Mouse (Mus musculus) testis, adult 2 months (tissue): Measurements from ENCODE around the gene Lrig1. TPM values are rescaled to one million over a fixed set of nuclear protein-coding genes. Genes with fewer than 3 reads are reported as not detected.

Experiments
- H3K27ac ChIP-seq: fragments of 200-500 bp; 2 replicates; pipeline ENCODE4 v1.5.1; 2012; ENCODE audit warnings: low read depth, low read length; ENCODE audit not compliant: control insufficient read depth, insufficient read depth
- H3K27me3 ChIP-seq: fragments of 200-500 bp; 2 replicates; pipeline ENCODE4 v1.6.1; 2012; ENCODE audit warnings: mild to moderate bottlenecking, low read length, moderate library complexity; ENCODE audit not compliant: control insufficient read depth, insufficient read depth
- H3K36me3 ChIP-seq: fragments of 200-500 bp; 2 replicates; pipeline ENCODE4 v1.6.1; 2012; ENCODE audit warnings: mild to moderate bottlenecking, low read length; ENCODE audit not compliant: control insufficient read depth, insufficient read depth
- H3K4me1 ChIP-seq: fragments of 200-500 bp; 2 replicates; pipeline ENCODE4 v1.6.1; 2012; ENCODE audit warnings: low read length; ENCODE audit not compliant: control insufficient read depth, insufficient read depth
- H3K4me3 ChIP-seq: fragments of 200-500 bp; 2 replicates; pipeline ENCODE4 v1.5.1; 2012; ENCODE audit warnings: low read depth, mild to moderate bottlenecking, low read length, moderate library complexity, mixed read lengths; ENCODE audit not compliant: control insufficient read depth
- CTCF ChIP-seq: fragments of 200-500 bp; IDR thresholded peaks from 2 replicates; pipeline ENCODE4 v1.5.1; 2012; ENCODE audit warnings: low read depth, mild to moderate bottlenecking, inconsistent platforms, low read length, moderate library complexity; ENCODE audit not compliant: control insufficient read depth, insufficient read depth, insufficient replicate concordance
- POLR2A ChIP-seq: fragments of 200-500 bp; IDR thresholded peaks from 2 replicates; pipeline ENCODE4 v1.6.1; 2012; ENCODE audit warnings: low read depth, mild to moderate bottlenecking, inconsistent platforms, low read length, moderate library complexity; ENCODE audit not compliant: control insufficient read depth
- polyA plus RNA-seq: library from polyadenylated mRNA; depleted of rRNA; stranded (reverse); fragments of >200 nt; gene quantifications from 2 replicates; pipeline ENCODE4 v1.2.3, GENCODE M21; 2012

The Lrig1 gene
- polyA plus RNA-seq, 1 experiment, result 3.3 TPM

DNA sequence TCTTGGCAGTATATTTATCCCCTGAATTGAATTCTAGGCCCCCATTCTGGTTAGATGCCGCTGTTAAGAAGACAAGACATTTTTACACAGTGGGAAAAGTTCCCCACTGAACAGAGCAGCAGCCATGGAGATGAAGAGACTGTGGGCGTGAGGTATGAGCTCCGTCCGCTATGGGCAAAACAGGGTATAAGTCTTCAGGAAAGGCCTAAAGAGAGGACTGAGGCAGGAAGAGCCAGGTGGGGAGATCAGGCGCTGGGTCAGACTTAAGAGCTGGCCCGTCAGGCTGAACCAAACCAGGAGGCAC, 68.2 kb downstream of the Lrig1 start:
- Histone ChIP-seq H3K36me3 (no peaks in the 10 kb centered on the region), H3K4me3 (no peak overlapping the region), H3K4me1 (no peaks in the 10 kb centered on the region), H3K27ac (no peak overlapping the region), H3K27me3 (no peaks in the 10 kb centered on the region)
- TF ChIP-seq CTCF (no peak), POLR2A (no peak)

DNA sequence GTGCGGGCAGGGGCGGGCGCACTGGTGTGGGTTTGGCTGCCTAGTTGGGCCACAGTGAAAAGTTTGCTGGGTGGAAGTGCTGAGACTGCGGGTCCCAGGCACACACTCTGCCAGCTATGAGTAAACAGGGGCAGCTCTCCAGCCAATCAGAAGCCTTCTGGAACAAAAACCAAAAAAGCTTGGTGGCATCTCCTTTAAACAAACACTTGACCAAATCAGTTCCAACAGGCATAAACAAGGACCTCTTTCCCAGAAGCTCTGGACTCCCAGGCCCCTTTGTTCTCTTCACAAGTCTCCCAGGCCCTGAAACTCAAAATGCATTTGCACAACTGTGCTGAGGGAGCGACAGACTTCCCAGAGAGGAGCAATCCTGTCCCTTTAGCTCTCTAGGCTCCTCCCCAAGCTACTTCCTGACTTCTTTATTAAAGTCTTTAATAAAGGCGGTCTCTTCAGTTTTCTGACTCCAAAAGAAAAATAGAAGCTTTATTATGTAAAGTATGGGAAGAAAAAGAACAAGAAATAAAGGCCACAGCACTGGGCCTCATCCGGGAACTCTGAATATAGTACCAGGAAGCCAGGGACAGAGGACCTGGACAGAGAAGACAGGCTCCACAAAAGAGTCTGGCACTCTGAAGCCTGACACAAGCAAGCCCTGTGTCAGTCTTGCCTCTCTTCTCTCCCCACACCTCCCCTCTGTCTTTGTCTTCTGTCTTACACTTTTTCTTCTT, 68.7 kb downstream of the Lrig1 start:
- no peaks in the 10 kb centered on the region for H3K36me3 ChIP-seq
- H3K4me1 ChIP-seq, result no peaks in the 10 kb centered on the region
- H3K4me3 ChIP-seq, result no peak overlapping the region
- H3K27me3 ChIP-seq, result no peaks in the 10 kb centered on the region
- no peak overlapping the region for H3K27ac ChIP-seq
- TF ChIP-seq CTCF (no peak), POLR2A (no peak)

DNA sequence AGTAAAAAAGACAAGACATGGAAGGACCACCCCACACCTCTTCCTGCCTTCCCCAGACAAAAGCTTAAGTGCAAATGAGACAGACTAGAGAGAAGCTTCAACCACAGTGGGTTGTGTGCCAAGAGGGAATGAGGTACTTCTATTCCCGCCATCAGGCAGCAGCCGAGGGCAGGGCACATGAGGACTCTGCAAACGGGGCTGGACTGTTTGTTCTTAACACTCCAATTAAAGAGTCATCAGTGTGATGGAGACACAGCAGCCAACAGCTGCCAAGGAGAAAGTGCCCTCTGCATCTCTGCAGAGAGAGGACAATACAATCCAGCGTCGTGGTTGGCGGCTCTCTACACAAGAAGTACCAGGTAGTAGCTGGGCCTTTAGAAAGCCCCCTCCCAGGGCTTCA, 71.2 kb downstream of the Lrig1 start:
- Histone ChIP-seq H3K4me3 (no peak overlapping the region), H3K4me1 (no peaks in the 10 kb centered on the region), H3K36me3 (no peaks in the 10 kb centered on the region), H3K27ac (no peak overlapping the region), H3K27me3 (no peaks in the 10 kb centered on the region)
- TF ChIP-seq POLR2A (no peak), CTCF (no peak)

DNA sequence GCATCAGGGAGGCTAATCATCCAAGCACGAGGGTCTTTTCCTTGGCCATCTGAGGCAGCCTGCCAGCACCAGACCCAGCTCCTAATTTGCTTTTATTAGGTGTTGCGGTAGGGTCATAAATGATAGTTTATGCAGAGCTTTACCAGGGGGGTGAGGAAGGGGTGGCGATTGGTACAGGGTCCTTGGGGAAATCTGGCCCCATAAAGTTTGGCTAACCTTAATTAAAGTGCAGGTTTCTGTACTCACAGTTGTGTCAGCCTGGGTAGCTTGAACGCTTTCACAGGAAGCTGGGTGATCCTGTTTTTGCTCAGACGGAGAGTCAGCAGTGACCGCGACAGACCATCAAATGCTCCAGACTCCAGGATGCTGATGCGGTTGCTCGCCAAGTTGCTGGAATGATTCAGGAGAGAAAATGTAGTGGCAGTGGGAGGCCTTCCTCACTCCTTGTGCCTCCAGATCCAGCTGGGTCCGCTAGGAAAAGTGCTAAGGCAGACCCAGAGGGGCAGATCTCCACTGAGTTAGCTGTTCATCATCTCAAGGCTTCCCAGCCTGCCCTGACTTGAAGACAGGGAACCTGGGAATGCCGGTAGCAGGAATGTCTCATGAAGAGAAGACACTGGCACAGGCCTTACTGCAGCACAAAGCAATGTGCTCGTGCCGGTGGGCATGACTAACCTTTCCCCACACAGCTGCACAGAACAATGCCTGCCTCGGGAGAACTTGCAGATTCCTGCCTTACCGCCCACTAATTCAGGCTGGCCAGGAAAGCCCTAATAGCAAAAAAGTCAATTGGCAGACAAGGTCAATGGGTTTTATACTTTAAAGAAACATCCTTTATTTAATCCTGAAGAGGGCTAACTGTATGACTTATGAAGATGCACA, 72.0 kb downstream of the Lrig1 start:
- no peak overlapping the region for H3K4me3 ChIP-seq
- H3K27ac ChIP-seq, result no peak overlapping the region
- no peaks in the 10 kb centered on the region for H3K27me3 ChIP-seq
- H3K36me3 ChIP-seq, result no peaks in the 10 kb centered on the region
- TF ChIP-seq CTCF (no peak), POLR2A (no peak)
- H3K4me1 ChIP-seq, result no peaks in the 10 kb centered on the region

DNA sequence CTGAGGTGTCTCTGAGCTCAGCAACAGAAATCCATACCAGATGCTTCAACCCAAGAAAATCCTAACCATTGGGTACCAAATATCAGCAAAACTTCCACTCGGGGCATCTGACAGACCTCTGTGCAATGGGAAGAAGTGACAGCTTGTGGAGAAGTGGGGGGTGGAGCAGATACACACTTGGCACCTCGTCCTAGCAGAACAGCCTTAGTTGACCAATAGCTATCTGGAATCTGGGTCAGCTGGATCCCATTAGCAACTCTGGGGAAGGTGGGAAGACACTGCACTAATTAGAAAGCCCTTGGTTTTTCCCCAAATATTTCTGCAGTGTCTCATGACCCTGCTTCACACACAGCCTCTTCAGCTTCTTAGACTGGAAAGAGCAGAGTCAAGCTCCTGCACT, 73.2 kb downstream of the Lrig1 start:
- H3K4me3 ChIP-seq, result no peak overlapping the region
- H3K27me3 ChIP-seq, result no peaks in the 10 kb centered on the region
- no peaks in the 10 kb centered on the region for H3K4me1 ChIP-seq
- no peaks in the 10 kb centered on the region for H3K36me3 ChIP-seq
- H3K27ac ChIP-seq, result no peak overlapping the region
- TF ChIP-seq CTCF, result no peak
- no peak for TF ChIP-seq POLR2A

DNA sequence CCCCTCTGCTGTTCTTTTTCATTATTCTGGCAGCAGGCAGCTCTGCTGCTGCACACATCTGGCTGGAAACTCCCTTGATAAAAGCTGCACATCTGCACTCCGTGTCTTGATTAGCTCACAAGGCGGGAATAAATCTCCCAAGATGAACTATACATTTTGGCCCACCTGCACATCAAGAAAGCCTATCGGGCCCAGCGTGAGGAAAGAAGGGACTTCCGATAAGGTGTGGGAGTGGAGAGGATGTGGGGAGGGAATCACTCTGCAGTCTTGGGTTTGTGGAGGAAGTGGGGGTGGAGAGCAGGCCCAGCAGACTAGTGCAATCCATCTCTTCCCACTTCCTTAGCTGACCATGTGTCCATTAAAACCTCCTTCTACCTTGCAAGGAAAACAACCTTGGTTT, 74.1 kb downstream of the Lrig1 start:
- Histone ChIP-seq H3K4me3 (no peak overlapping the region), H3K27me3 (no peaks in the 10 kb centered on the region), H3K4me1 (peaks cover 2% of the 10 kb centered on the region), H3K27ac (no peak overlapping the region), H3K36me3 (no peaks in the 10 kb centered on the region)
- TF ChIP-seq CTCF (no peak), POLR2A (no peak)

DNA sequence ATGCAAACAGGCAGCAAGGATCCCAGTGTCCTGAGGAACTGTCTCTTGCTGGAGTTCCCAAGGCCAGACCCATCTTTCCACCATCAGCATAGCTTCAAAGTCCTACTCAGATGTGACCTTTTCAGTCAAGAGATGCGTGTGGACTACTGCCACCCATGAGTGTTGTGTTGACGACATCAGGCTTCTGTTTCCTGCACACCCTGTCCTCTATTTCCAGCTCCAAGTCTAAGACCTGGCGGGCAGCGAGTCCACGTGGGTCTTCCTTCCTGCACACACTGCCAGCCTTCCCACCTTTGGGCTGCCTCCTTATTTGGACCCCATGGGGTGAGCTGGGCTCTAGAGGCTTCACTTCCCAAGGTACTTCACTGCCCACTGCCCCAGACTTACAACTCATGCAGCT, 75.4 kb downstream of the Lrig1 start:
- H3K36me3 ChIP-seq, result no peaks in the 10 kb centered on the region
- no peaks in the 10 kb centered on the region for H3K27me3 ChIP-seq
- H3K4me1 ChIP-seq, result peaks cover 4% of the 10 kb centered on the region
- TF ChIP-seq POLR2A (no peak), CTCF (no peak)
- H3K27ac ChIP-seq, result no peak overlapping the region
- H3K4me3 ChIP-seq, result no peak overlapping the region
